Mouse (Mus musculus): ENCODE measurements at regions not wholly inside any gene's neighbourhood (a gene's known extent, or its start where the extent isn't known, plus 50 kb on each side); places are given as distances from the start of the nearest gene placed in this dataset.

GRCm38 (mm10) chr12:109539046-109539445, 61.1 kb downstream of the Rtl1 start:
- H3K9ac ChIP-seq (ENCODE audit: low read length), result no peak overlapping the region
- no peak overlapping the region for H3K4me2 ChIP-seq (ENCODE audit: low read depth)
- no peak overlapping the region for H3K27ac ChIP-seq (ENCODE audit: low read depth, low read length)
- H3K27me3 ChIP-seq (ENCODE audit: control insufficient read depth, insufficient read depth, low read length), result no peaks in the 10 kb centered on the region
- no peak overlapping the region for H3K4me3 ChIP-seq (ENCODE audit: low read depth, low read length)
- H3K9me3 ChIP-seq (ENCODE audit: control insufficient read depth, low read length), result peaks cover 5% of the 10 kb centered on the region; the same call in 1 of the 2 replicates
- 86% methylated on average over 8 of the region's 8 CpGs for WGBS
- H3K36me3 ChIP-seq (ENCODE audit: control insufficient read depth, insufficient read depth, low read length), result no peaks in the 10 kb centered on the region
- H3K4me1 ChIP-seq (ENCODE audit: control insufficient read depth, insufficient read depth, low read length), result no peaks in the 10 kb centered on the region
- ATAC-seq (ENCODE audit: insufficient read depth, low FRiP score, low TSS enrichment), result no peak
- no peak for DNase-seq (ENCODE audit: low spot score)

GRCm38 (mm10) chr12:109538641-109539040, 61.5 kb downstream of the Rtl1 start:
- Histone ChIP-seq H3K4me1 (ENCODE audit: control insufficient read depth, insufficient read depth, low read length) (no peaks in the 10 kb centered on the region), H3K27me3 (ENCODE audit: control insufficient read depth, insufficient read depth, low read length) (no peaks in the 10 kb centered on the region), H3K4me3 (ENCODE audit: low read depth, low read length) (no peak overlapping the region), H3K9ac (ENCODE audit: low read length) (no peak overlapping the region), H3K4me2 (ENCODE audit: low read depth) (no peak overlapping the region), H3K27ac (ENCODE audit: low read depth, low read length) (no peak overlapping the region), H3K9me3 (ENCODE audit: control insufficient read depth, low read length) (peaks cover 5% of the 10 kb centered on the region; the same call in 1 of the 2 replicates), H3K36me3 (ENCODE audit: control insufficient read depth, insufficient read depth, low read length) (no peaks in the 10 kb centered on the region)
- no peak for DNase-seq (ENCODE audit: low spot score)
- no peak for ATAC-seq (ENCODE audit: insufficient read depth, low FRiP score, low TSS enrichment)
- WGBS, result 78% methylated on average over 3 of the region's 3 CpGs

- H3K27me3 ChIP-seq (ENCODE audit: control insufficient read depth, insufficient read depth, low read length), result no peaks in the 10 kb centered on the region
- WGBS, result 86% methylated on average over 3 of the region's 3 CpGs
- H3K9me3 ChIP-seq (ENCODE audit: control insufficient read depth, low read length), result peaks cover 5% of the 10 kb centered on the region; the same call in 1 of the 2 replicates
- ATAC-seq (ENCODE audit: insufficient read depth, low FRiP score, low TSS enrichment), result no peak
- no peak overlapping the region for H3K4me3 ChIP-seq (ENCODE audit: low read depth, low read length)
- H3K4me1 ChIP-seq (ENCODE audit: control insufficient read depth, insufficient read depth, low read length), result no peaks in the 10 kb centered on the region
- DNase-seq (ENCODE audit: low spot score), result no peak
- H3K9ac ChIP-seq (ENCODE audit: low read length), result no peak overlapping the region
- H3K36me3 ChIP-seq (ENCODE audit: control insufficient read depth, insufficient read depth, low read length), result no peaks in the 10 kb centered on the region
- H3K27ac ChIP-seq (ENCODE audit: low read depth, low read length), result no peak overlapping the region
- H3K4me2 ChIP-seq (ENCODE audit: low read depth), result no peak overlapping the region
These were observed 63.6 kb downstream of the Rtl1 start for GRCm38 (mm10) chr12:109536536-109536935.

- DNase-seq (ENCODE audit: low spot score), result no peak
- H3K36me3 ChIP-seq (ENCODE audit: control insufficient read depth, insufficient read depth, low read length), result no peaks in the 10 kb centered on the region
- ATAC-seq (ENCODE audit: insufficient read depth, low FRiP score, low TSS enrichment), result no peak
- no peak overlapping the region for H3K9ac ChIP-seq (ENCODE audit: low read length)
- peaks cover 3% of the 10 kb centered on the region for H3K9me3 ChIP-seq (ENCODE audit: control insufficient read depth, low read length)
- no peak overlapping the region for H3K4me2 ChIP-seq (ENCODE audit: low read depth)
- H3K4me1 ChIP-seq (ENCODE audit: control insufficient read depth, insufficient read depth, low read length), result peaks cover 13% of the 10 kb centered on the region; the same call in 1 of the 2 replicates
- WGBS, result 41% methylated on average over 8 of the region's 8 CpGs
- no peaks in the 10 kb centered on the region for H3K27me3 ChIP-seq (ENCODE audit: control insufficient read depth, insufficient read depth, low read length)
- no peak overlapping the region for H3K4me3 ChIP-seq (ENCODE audit: low read depth, low read length)
- H3K27ac ChIP-seq (ENCODE audit: low read depth, low read length), result no peak overlapping the region
These were observed 67.7 kb downstream of the Rtl1 start for GRCm38 (mm10) chr12:109532392-109532791.

GRCm38 (mm10) chr12:109531347-109532023, 68.6 kb downstream of the Rtl1 start:
- Histone ChIP-seq H3K4me1 (ENCODE audit: control insufficient read depth, insufficient read depth, low read length) (peaks cover 13% of the 10 kb centered on the region; the same call in 1 of the 2 replicates), H3K27ac (ENCODE audit: low read depth, low read length) (no peak overlapping the region)

GRCm38 (mm10) chr12:109530215-109531050, 69.7 kb downstream of the Rtl1 start:
- no peak overlapping the region for H3K4me2 ChIP-seq (ENCODE audit: low read depth)
- WGBS, result 52% methylated on average over 19 of the region's 19 CpGs
- H3K9me3 ChIP-seq (ENCODE audit: control insufficient read depth, low read length), result peaks cover 10% of the 10 kb centered on the region
- peaks cover 13% of the 10 kb centered on the region; the same call in 1 of the 2 replicates for H3K4me1 ChIP-seq (ENCODE audit: control insufficient read depth, insufficient read depth, low read length)
- no peak overlapping the region for H3K4me3 ChIP-seq (ENCODE audit: low read depth, low read length)
- ATAC-seq (ENCODE audit: insufficient read depth, low FRiP score, low TSS enrichment), result 0 out of 2 replicates have a peak, but pooled peaks have one; percentile 38
- H3K9ac ChIP-seq (ENCODE audit: low read length), result no peak overlapping the region
- no peak overlapping the region for H3K27ac ChIP-seq (ENCODE audit: low read depth, low read length)
- no peaks in the 10 kb centered on the region for H3K36me3 ChIP-seq (ENCODE audit: control insufficient read depth, insufficient read depth, low read length)
- DNase-seq (ENCODE audit: low spot score), result no peak
- no peaks in the 10 kb centered on the region for H3K27me3 ChIP-seq (ENCODE audit: control insufficient read depth, insufficient read depth, low read length)

More at GRCm38 (mm10) chr12:109531347-109532023, 68.6 kb downstream of the Rtl1 start:
- no peaks in the 10 kb centered on the region for H3K27me3 ChIP-seq (ENCODE audit: control insufficient read depth, insufficient read depth, low read length)
- peaks cover 8% of the 10 kb centered on the region for H3K9me3 ChIP-seq (ENCODE audit: control insufficient read depth, low read length)
- H3K4me2 ChIP-seq (ENCODE audit: low read depth), result no peak overlapping the region
- no peak overlapping the region for H3K9ac ChIP-seq (ENCODE audit: low read length)
- 75% methylated on average over 8 of the region's 8 CpGs for WGBS
- DNase-seq (ENCODE audit: low spot score) (no peak), ATAC-seq (ENCODE audit: insufficient read depth, low FRiP score, low TSS enrichment) (no peak)
- no peaks in the 10 kb centered on the region for H3K36me3 ChIP-seq (ENCODE audit: control insufficient read depth, insufficient read depth, low read length)
- H3K4me3 ChIP-seq (ENCODE audit: low read depth, low read length), result no peak overlapping the region

GRCm38 (mm10) chr12:109529501-109529900, 70.6 kb downstream of the Rtl1 start:
- Histone ChIP-seq H3K4me3 (ENCODE audit: low read depth, low read length) (no peak overlapping the region), H3K4me2 (ENCODE audit: low read depth) (no peak overlapping the region), H3K9ac (ENCODE audit: low read length) (no peak overlapping the region), H3K27ac (ENCODE audit: low read depth, low read length) (no peak overlapping the region), H3K4me1 (ENCODE audit: control insufficient read depth, insufficient read depth, low read length) (peaks cover 13% of the 10 kb centered on the region; the same call in 1 of the 2 replicates), H3K9me3 (ENCODE audit: control insufficient read depth, low read length) (peaks cover 10% of the 10 kb centered on the region), H3K36me3 (ENCODE audit: control insufficient read depth, insufficient read depth, low read length) (no peaks in the 10 kb centered on the region), H3K27me3 (ENCODE audit: control insufficient read depth, insufficient read depth, low read length) (no peaks in the 10 kb centered on the region)
- WGBS, result 61% methylated on average over 6 of the region's 6 CpGs
- ATAC-seq (ENCODE audit: insufficient read depth, low FRiP score, low TSS enrichment) (no peak), DNase-seq (ENCODE audit: low spot score) (no peak)

- H3K4me2 ChIP-seq (ENCODE audit: low read depth), result no peak overlapping the region
- H3K27me3 ChIP-seq (ENCODE audit: control insufficient read depth, insufficient read depth, low read length), result no peaks in the 10 kb centered on the region
- 53% methylated on average over 5 of the region's 5 CpGs for WGBS
- H3K4me3 ChIP-seq (ENCODE audit: low read depth, low read length), result no peak overlapping the region
- ATAC-seq (ENCODE audit: insufficient read depth, low FRiP score, low TSS enrichment) (no peak), DNase-seq (ENCODE audit: low spot score) (no peak)
- no peak overlapping the region for H3K27ac ChIP-seq (ENCODE audit: low read depth, low read length)
- peaks cover 10% of the 10 kb centered on the region for H3K9me3 ChIP-seq (ENCODE audit: control insufficient read depth, low read length)
- H3K4me1 ChIP-seq (ENCODE audit: control insufficient read depth, insufficient read depth, low read length), result peaks cover 13% of the 10 kb centered on the region; the same call in 1 of the 2 replicates
- no peak overlapping the region for H3K9ac ChIP-seq (ENCODE audit: low read length)
- H3K36me3 ChIP-seq (ENCODE audit: control insufficient read depth, insufficient read depth, low read length), result no peaks in the 10 kb centered on the region
These were observed 71.2 kb downstream of the Rtl1 start for GRCm38 (mm10) chr12:109528966-109529365.
